In genomic region chr7:90128631-90129200, GRCm38 (mm10) we compare ENCODE assay signal across 8 mouse cellular contexts. TPM values are rescaled to one million over a fixed set of nuclear protein-coding genes. Genes with fewer than 3 reads are reported as not detected.
DNase-seq lines count a peak whose midpoint lies in the region; ATAC-seq and TF ChIP-seq lines count a peak whose summit lies in the region.

No protein-coding gene starts in this region.

- peaks cover 17% of the 10 kb centered on the region for H3K4me1 ChIP-seq in hindbrain, embryonic 14.5 days (replicated peaks; ENCODE audit: control insufficient read depth, insufficient read depth, low read length)
- peaks cover 18% of the 10 kb centered on the region for H3K4me1 ChIP-seq in midbrain, embryonic 15.5 days

- ATAC-seq in hindbrain, embryonic 14.5 days (ENCODE audit: low FRiP score), result no peak
- no peak for ATAC-seq in midbrain, embryonic 15.5 days (replicated peaks)

- peak; percentile 28 to 31 for DNase-seq in layer of hippocampus, adult 2 months (ENCODE audit: low spot score in 2 of 2)
- no peak for DNase-seq in layer of hippocampus, postnatal 36 days
- DNase-seq in embryo, embryonic 11 days, result peak; percentile 2
- DNase-seq in hindbrain, embryonic 14.5 days (ENCODE audit: low spot score), result no peak
- DNase-seq in right cerebral cortex, adult 18-20 months, result no peak
- no peak for DNase-seq in ovary, postnatal 36 days (ENCODE audit: low spot score)
- DNase-seq in right cerebral cortex, postnatal 36 days (ENCODE audit: low spot score in 2 of 2), result no peak

- H3K4me2 ChIP-seq in hindbrain, embryonic 14.5 days (replicated peaks), result peak overlapping the region; percentile 93
- H3K4me2 ChIP-seq in midbrain, embryonic 15.5 days, result peak overlapping the region; percentile 86

- no peaks in the 10 kb centered on the region for H3K27me3 ChIP-seq in hindbrain, embryonic 14.5 days (ENCODE audit: control insufficient read depth, insufficient read depth, low read length)
- H3K27me3 ChIP-seq in midbrain, embryonic 15.5 days (replicated peaks), result no peaks in the 10 kb centered on the region

- H3K9me3 ChIP-seq in hindbrain, embryonic 14.5 days (ENCODE audit: control insufficient read depth, low read length), result no peaks in the 10 kb centered on the region
- no peaks in the 10 kb centered on the region for H3K9me3 ChIP-seq in midbrain, embryonic 15.5 days

- H3K9ac ChIP-seq in hindbrain, embryonic 14.5 days, result peak overlapping the region; percentile 98
- peak overlapping the region; percentile 98; the same call in 1 of the 2 replicates for H3K9ac ChIP-seq in midbrain, embryonic 15.5 days

- peak overlapping the region; percentile 81 for H3K4me3 ChIP-seq in layer of hippocampus, adult 2 months
- peak overlapping the region; percentile 92 for H3K4me3 ChIP-seq in hindbrain, embryonic 14.5 days (replicated peaks; ENCODE audit: low read length)
- H3K4me3 ChIP-seq in midbrain, embryonic 15.5 days, result peak overlapping the region; percentile 97

- 78% methylated on average over 8 of the region's 8 CpGs for WGBS in hindbrain, embryonic 14.5 days
- WGBS in midbrain, embryonic 15.5 days, result 75% methylated on average over 8 of the region's 8 CpGs

- TF ChIP-seq CTCF in layer of hippocampus, adult 2 months (conservative IDR thresholded peaks at IDR 0.05), result no peak

- no peaks in the 10 kb centered on the region for H3K36me3 ChIP-seq in hindbrain, embryonic 14.5 days (replicated peaks; ENCODE audit: control insufficient read depth, insufficient read depth)
- 0 out of 2 replicates have a peak, but pooled peaks cover 2% of the 10 kb centered on the region for H3K36me3 ChIP-seq in midbrain, embryonic 15.5 days (replicated peaks)

- H3K27ac ChIP-seq in layer of hippocampus, adult 2 months, result peak overlapping the region; percentile 99
- H3K27ac ChIP-seq in hindbrain, embryonic 14.5 days, result peak overlapping the region; percentile 97
- peak overlapping the region; percentile 98 for H3K27ac ChIP-seq in midbrain, embryonic 15.5 days

RNA-seq across cellular contexts. Expression of gene Picalm, which starts 1.3 kb away (rescaled TPM):
- total RNA-seq in layer of hippocampus, adult 2 months (2021), result 100 to 1,000 TPM; 143 to 151 TPM
- 100 to 1,000 TPM; 144 to 162 TPM for total RNA-seq in layer of hippocampus, postnatal 36 days (2021)
- 46.2 and 53.9 TPM in 2 replicates for polyA plus RNA-seq in hindbrain, embryonic 14.5 days (2014; fragmentation: Nextera tagmentation; extraction: Ambion mirVana)
- 38.1 and 39.1 TPM in 2 replicates for polyA plus RNA-seq in midbrain, embryonic 15.5 days (2015; fragmentation: Nextera tagmentation; extraction: Ambion mirVana)

Comparison
In these comparisons a context has a peak if more than half of its experiments do, and no peak if none do; other contexts are left out.
1. DNase-seq: peak in layer of hippocampus, adult 2 months (2 of 2) and embryo, embryonic 11 days (single experiment); none in layer of hippocampus, postnatal 36 days (0 of 2), hindbrain, embryonic 14.5 days (single experiment), right cerebral cortex, adult 18-20 months (single experiment), ovary, postnatal 36 days (single experiment) and right cerebral cortex, postnatal 36 days (0 of 2).
2. Peak in every context shown above with its lines, with median percentiles within 50 percentile points of each other: H3K27ac ChIP-seq and H3K4me3 ChIP-seq.